Mouse (Mus musculus): ENCODE measurements around the gene Papss1. TPM values are rescaled to one million over a fixed set of nuclear protein-coding genes. Genes with fewer than 3 reads are reported as not detected.

Papss1 gene
- total RNA-seq, 2 experiments from 2014 or later: 11.1 to 14.2 TPM

DNA sequence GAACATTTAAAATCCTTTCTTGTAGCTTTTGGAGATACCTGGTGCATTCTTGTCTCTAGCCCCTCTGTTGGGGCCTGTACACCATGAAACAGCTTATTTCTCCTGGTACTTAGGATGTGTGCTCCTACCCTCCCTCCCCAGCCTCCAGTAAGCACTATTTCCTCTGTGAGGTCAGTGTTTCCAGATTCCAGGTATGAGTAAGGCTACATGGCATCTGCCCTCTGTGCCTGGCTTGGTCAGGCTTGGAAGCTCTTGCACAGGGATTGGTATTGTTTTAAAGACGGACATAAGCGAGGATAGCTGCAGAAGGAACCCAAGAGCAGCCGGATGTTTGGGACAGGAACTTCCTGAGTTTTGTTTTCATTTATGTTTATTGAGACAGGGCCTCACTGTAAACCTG is 126.6 kb downstream of the Papss1 start:
- DNase-seq: no peak
- intact Hi-C loops (cut with DNase I; ENCODE audit: low total_unique reads): no loop called here

Other genes with a start within 250 kb of the Papss1 start
- gene Sgms2, start 73.4 kb upstream of the Papss1 start, total RNA-seq (2021): 1 to 10 TPM; 3.8 to 5.4 TPM